Mouse (Mus musculus): Measurements from ENCODE around the gene Spire2.

DNA sequence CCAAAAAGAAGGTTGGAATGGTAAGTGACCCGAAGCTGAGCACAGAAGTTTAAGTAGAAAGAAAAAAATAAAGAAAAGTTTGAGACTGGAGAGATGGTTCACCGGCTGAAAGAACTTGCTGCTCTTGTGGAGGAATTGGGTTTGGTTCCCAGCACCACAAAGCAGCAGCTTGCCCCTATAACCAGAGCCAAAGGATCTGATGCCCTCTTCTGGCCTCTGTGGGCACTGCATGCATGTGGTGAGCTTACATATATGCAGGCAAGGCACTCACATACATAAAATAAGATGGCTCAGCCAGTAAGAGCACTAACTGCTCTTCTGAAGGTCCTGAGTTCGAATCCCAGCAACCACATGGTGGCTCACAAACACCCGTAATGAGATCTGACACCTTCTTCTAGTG, 7.6 kb downstream of the Spire2 start:
- TF ChIP-seq CTCF (IDR thresholded peaks at IDR 0.05; ENCODE audit: insufficient read depth, low read depth, low read length) (no peak), POLR2A (IDR thresholded peaks at IDR 0.05; ENCODE audit: insufficient read depth, low read depth, low read length) (no peak)

Data from olfactory bulb, adult 2 months (tissue).